Mouse (Mus musculus): Measurements from ENCODE around the gene Dedd2. TPM values are rescaled to one million over a fixed set of nuclear protein-coding genes. Genes with fewer than 3 reads are reported as not detected.

The Dedd2 gene
- total and polyA plus RNA-seq, 3 experiments: 10.6 to 13.9 (median 11.7) TPM

DNA sequence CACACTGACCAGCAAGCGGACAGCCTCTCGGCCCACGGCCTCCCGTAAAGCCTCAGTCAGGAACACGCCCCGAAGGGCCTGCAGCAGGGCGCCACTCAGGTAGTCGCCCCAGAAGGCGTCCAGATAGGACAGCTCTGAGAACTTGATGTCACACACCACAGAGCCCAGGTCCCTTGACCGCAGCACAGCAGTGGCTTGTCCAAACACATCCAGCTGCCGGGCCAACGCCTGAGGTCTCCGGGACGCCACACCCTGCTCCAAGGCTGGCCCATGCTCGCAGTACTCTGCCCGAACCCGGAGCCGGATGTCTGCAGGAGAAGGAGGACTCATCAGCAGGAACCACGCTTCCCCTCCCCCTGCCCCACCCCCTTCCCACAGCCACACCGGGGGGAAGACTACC, 16.8 kb downstream of the Dedd2 start:
- dilution Hi-C loops (cut with MboI; ENCODE audit: extremely low pct_ligation_motif_present, extremely low pct_unique_long_range_greater_than_20kb, low sequenced_read_pairs): no loop called here
- DNase-seq (ENCODE audit: extremely low read depth): no peak
- no peaks in the 10 kb centered on the region for H3K9me3 ChIP-seq (replicated peaks; ENCODE audit: low read length)

GRCm38 (mm10) chr7:25197384-25198018, 22.9 kb downstream of the Dedd2 start:
- Histone ChIP-seq H3K4me2 (ENCODE audit: insufficient read depth, low read depth, poor library complexity, severe bottlenecking) (no peak overlapping the region), H3K27me3 (replicated peaks) (no peaks in the 10 kb centered on the region), H3K9me3 (replicated peaks; ENCODE audit: low read length) (no peaks in the 10 kb centered on the region), H3K36me3 (replicated peaks in 1 of 2; ENCODE audit: control insufficient read depth in 1 of 2, insufficient read depth in 1 of 2, low read length in 1 of 2) (peaks cover 4 to 22% of the 10 kb centered on the region in 2 experiments), H3K79me2 (replicated peaks; ENCODE audit: control insufficient read depth, extremely low read depth, insufficient read depth, poor library complexity, severe bottlenecking) (no peaks in the 10 kb centered on the region), H3K27ac (ENCODE audit: insufficient read depth, low read depth) (no peak overlapping the region), H3K4me3 (replicated peaks in 1 of 3; ENCODE audit: low read depth in 2 of 3, low read length in 2 of 3, poor library complexity in 1 of 3) (no peak overlapping the region), H3K4me1 (ENCODE audit: control insufficient read depth in 1 of 2, insufficient read depth in 2 of 2) (no peaks in the 10 kb centered on the region), H3K9ac (ENCODE audit: insufficient read depth, low read depth) (no peak overlapping the region)
- no peak for DNase-seq (ENCODE audit: extremely low read depth)
- in situ Hi-C loops (cut with MboI; ENCODE audit: low pct_ligation_motif_present, low pct_unique_long_range_greater_than_20kb, low sequenced_read_pairs): no loop called here
- TF ChIP-seq POLR2A (IDR thresholded peaks at IDR 0.05; ENCODE audit: low read depth, low read length) (no peak), ZNF384 (IDR thresholded peaks at IDR 0.05; ENCODE audit: low read depth, low read length) (no peak), JUND (conservative IDR thresholded peaks at IDR 0.05; ENCODE audit: low read depth, low read length) (no peak), IRF4 (IDR thresholded peaks at IDR 0.05; ENCODE audit: low read depth, low read length) (no peak), ZKSCAN1 (IDR thresholded peaks at IDR 0.05; ENCODE audit: borderline replicate concordance, low read depth, low read length) (no peak), SMC3 (IDR thresholded peaks at IDR 0.05; ENCODE audit: low read depth, low read length) (no peak), RCOR1 (conservative IDR thresholded peaks at IDR 0.05; ENCODE audit: low read depth, low read length) (no peak), USF1 (IDR thresholded peaks at IDR 0.05; ENCODE audit: low read depth, low read length) (no peak), JUN (IDR thresholded peaks at IDR 0.05; ENCODE audit: insufficient read depth, low read depth, low read length) (no peak), MXI1 (IDR thresholded peaks at IDR 0.05; ENCODE audit: low read depth, low read length) (no peak), TBP (conservative IDR thresholded peaks at IDR 0.05; ENCODE audit: low read depth, low read length) (no peak), MEF2A (IDR thresholded peaks at IDR 0.05; ENCODE audit: borderline replicate concordance, low read depth, low read length) (no peak), UBTF (IDR thresholded peaks at IDR 0.05; ENCODE audit: low read depth, low read length) (no peak), ELF1 (IDR thresholded peaks at IDR 0.05; ENCODE audit: low read depth, low read length) (no peak), PAX5 (IDR thresholded peaks at IDR 0.05; ENCODE audit: low read length) (no peak), USF2 (conservative IDR thresholded peaks at IDR 0.05; ENCODE audit: low read depth, low read length) (no peak), MAX (IDR thresholded peaks at IDR 0.05; ENCODE audit: low read length) (no peak), POLR2AphosphoS2 (IDR thresholded peaks at IDR 0.05; ENCODE audit: low read depth, low read length) (no peak)
- dilution Hi-C loops (cut with MboI; ENCODE audit: extremely low pct_ligation_motif_present, extremely low pct_unique_long_range_greater_than_20kb, low sequenced_read_pairs): no loop called here

More for the DNA sequence above, 16.8 kb downstream of the Dedd2 start:
- Histone ChIP-seq H3K4me1 (ENCODE audit: control insufficient read depth in 1 of 2, insufficient read depth in 2 of 2) (peaks cover 15 to 42% of the 10 kb centered on the region in 2 experiments), H3K4me3 (replicated peaks in 1 of 3; ENCODE audit: low read depth in 2 of 3, low read length in 2 of 3, poor library complexity in 1 of 3) (no peak overlapping the region), H3K27ac (ENCODE audit: insufficient read depth, low read depth) (no peak overlapping the region), H3K4me2 (ENCODE audit: insufficient read depth, low read depth, poor library complexity, severe bottlenecking) (no peak overlapping the region), H3K36me3 (replicated peaks in 1 of 2; ENCODE audit: control insufficient read depth in 1 of 2, insufficient read depth in 1 of 2, low read length in 1 of 2) (peaks cover 16 to 64% of the 10 kb centered on the region in 2 experiments), H3K9ac (ENCODE audit: insufficient read depth, low read depth) (no peak overlapping the region), H3K27me3 (replicated peaks) (no peaks in the 10 kb centered on the region), H3K79me2 (replicated peaks; ENCODE audit: control insufficient read depth, extremely low read depth, insufficient read depth, poor library complexity, severe bottlenecking) (no peaks in the 10 kb centered on the region)
- in situ Hi-C loops (cut with MboI; ENCODE audit: low pct_ligation_motif_present, low pct_unique_long_range_greater_than_20kb, low sequenced_read_pairs): no loop called here
- TF ChIP-seq MXI1 (IDR thresholded peaks at IDR 0.05; ENCODE audit: low read depth, low read length) (no peak), CHD2 (IDR thresholded peaks at IDR 0.05; ENCODE audit: low read length) (no peak), ZKSCAN1 (IDR thresholded peaks at IDR 0.05; ENCODE audit: borderline replicate concordance, low read depth, low read length) (no peak), MAFK (IDR thresholded peaks at IDR 0.05; ENCODE audit: insufficient replicate concordance, low read length) (no peak), SIN3A (IDR thresholded peaks at IDR 0.05; ENCODE audit: low read length) (no peak), CHD1 (IDR thresholded peaks at IDR 0.05; ENCODE audit: low read depth, low read length) (no peak), E2F4 (IDR thresholded peaks at IDR 0.05; ENCODE audit: insufficient replicate concordance, low read depth, low read length) (no peak), ZMIZ1 (IDR thresholded peaks at IDR 0.05; ENCODE audit: low read depth, low read length) (no peak), NRF1 (IDR thresholded peaks at IDR 0.05; ENCODE audit: low read depth, low read length) (no peak)
